Mouse (Mus musculus): ENCODE data around the gene Kalrn.

Gene Kalrn

GRCm38 (mm10) chr16:34035780-34036179, 537.6 kb downstream of the Kalrn start:
- no peak for DNase-seq (ENCODE audit: low spot score)

GRCm38 (mm10) chr16:34034267-34034666, 539.1 kb downstream of the Kalrn start:
- no peak for DNase-seq (ENCODE audit: low spot score)

DNA sequence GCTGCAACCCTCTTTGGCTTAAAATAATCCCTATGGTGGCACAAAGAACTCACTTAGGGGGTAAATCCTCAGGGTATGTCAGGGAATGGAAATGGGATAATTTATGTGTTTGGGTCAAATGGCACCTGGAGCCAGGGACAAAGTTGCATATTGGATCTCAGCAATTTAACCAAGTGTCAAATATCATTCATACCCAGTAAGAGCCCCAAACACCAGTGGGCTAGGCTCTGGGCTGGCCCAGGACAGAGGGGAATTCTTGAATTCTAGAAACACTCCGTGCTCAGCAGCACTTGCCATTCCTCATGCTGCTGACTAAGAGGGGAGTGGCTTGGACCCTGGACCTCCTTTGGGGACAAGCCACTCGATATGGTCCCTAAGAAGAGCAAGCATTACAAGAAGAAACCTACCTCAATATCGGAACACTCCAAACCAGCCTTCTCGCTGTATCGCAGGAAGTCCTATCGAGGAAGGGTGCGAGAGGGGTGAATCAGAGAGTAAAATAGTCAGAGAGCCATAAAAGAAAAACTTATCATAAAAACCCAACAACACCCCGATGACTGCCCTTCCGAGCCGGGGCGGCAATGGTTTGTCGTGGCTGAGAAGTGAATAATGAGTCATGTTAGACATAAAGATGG, 541.2 kb downstream of the Kalrn start:
- DNase-seq (ENCODE audit: low spot score), result no peak

DNA sequence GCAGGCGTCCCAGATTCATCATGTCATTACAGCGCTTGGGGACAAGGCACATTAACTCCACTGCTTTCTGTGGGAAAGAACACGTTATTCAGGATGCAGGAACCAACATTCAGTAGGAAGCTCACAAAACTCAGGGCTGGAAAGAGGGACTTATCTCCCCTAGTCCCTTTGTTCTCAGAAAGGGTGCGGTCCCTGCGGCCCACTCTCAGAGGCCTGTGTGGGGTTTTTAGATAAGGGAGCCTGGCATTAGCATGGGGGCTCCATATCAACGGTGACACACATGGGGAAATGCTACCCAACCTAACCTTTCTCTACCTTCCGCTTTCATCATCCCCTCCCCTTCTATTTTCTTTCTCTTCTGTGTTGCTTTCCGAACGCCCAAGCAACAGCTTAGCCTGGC, 541.8 kb downstream of the Kalrn start:
- no peak for DNase-seq (ENCODE audit: low spot score)

DNA sequence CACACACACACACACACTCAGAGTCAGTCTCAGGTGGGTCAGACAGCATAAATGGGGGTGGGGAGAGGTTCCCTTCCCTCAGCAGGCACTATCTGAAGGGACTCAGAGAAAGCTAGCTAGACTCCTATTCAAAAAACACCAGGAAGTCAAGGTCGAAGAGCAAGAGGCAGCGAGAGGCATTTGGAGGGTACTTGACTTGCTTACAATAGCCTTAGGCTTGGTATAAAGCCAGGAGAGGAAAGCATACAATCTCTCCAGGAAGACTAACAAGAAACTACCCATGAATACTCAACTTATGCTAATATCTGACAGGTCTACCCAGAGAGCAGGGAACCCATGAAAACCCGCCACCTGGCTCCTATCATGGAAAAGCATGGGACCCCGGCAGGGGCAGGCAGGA, 543.0 kb downstream of the Kalrn start:
- peak; percentile 69 for DNase-seq (ENCODE audit: low spot score)

- peak; percentile 75 for DNase-seq (ENCODE audit: low spot score)
These were observed 543.5 kb downstream of the Kalrn start for GRCm38 (mm10) chr16:34029790-34030189.

- no peak for DNase-seq (ENCODE audit: low spot score)
These were observed 556.1 kb downstream of the Kalrn start for GRCm38 (mm10) chr16:34017241-34017640.

GRCm38 (mm10) chr16:34011991-34012845, 561.1 kb downstream of the Kalrn start:
- no peak for DNase-seq (ENCODE audit: low spot score)

DNA sequence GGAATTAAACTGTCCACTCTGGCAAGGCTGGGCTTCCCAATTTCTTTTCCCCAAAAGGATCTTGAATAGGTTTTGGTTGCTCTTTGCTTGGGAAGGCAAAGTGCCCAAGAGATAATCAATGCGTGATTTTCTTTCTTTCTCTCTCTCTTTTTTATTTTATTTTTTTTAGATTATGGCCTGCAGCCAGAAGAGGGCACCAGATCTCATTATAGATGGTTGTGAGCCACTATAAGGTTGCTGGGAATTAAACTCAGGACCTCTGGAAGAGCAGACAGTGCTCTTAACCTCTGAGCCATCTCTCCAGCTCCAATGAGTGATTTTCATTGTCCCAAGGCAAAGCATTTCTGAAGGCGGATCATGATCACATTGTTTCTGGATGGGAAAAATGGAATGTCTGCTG, 563.8 kb downstream of the Kalrn start:
- DNase-seq (ENCODE audit: low spot score), result no peak

DNA sequence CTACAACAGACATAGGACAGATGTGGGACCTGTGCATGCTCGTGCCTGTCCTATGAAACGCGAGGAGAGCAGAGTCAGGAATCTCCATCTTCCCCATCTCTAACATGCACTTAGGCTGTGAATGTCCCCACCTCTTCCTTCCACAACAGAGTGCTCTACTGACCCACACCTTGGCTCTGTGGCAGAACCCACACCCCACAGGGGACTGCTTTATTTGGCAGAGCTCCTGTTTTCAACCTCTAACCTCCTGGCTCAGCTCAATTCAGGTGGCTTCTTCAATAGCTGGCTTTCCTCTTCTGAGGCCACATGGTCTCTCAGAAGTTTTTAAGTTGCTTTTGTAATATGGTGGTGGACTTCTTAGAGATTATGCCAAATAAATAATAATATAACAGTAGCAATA, 567.3 kb downstream of the Kalrn start:
- DNase-seq (ENCODE audit: low spot score), result no peak

- DNase-seq (ENCODE audit: low spot score), result peak; percentile 30
These were observed 569.2 kb downstream of the Kalrn start for GRCm38 (mm10) chr16:34004128-34004578.

DNA sequence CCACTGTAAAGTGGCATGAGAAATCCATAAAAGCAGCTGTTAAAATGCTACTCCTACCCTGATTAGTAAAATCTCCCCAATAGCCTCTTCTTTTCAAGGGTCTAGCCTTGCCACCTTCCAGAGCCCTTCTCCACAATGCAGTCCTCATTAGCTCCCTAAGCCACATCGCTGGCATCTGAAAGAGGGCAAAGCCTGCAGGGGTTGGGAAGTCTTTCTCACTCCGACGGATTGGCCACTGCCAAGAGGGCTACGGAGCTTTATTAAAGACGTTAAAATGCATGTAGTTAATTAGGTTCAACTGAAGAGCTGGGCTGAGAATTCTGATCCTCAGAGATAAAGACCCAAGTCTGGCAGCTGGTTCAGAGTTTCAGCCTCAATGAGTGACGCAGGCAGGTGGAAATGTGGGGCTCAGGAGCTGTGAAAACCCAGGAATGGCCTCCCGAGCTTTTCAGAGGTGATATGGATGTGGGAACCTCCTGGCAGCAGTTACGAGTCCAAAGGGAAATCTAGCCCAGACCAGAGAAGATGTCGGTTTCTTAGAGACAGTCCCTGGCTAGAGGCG, 569.7 kb downstream of the Kalrn start:
- no peak for DNase-seq (ENCODE audit: low spot score)

DNA sequence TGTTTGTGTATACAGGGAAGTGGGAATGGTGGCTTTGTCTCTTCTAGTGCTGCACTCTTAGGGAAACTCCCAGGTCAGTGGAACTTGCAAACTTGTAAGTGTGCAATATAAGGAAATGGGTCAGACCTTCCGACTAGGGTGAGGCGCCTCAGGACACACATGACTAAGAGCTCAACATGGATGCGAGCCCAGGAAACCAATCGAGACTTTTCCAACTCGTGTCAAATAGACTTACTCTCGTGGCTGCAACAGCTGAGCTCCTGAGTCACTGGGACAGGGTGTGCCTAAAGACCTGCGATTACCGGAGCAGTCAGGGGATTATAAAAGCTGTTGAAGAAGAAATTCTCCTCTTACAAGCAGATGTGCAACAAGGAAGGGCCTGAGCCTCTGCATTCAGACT, 572.6 kb downstream of the Kalrn start:
- DNase-seq (ENCODE audit: low spot score), result peak; percentile 48

- peak; percentile 63 for DNase-seq (ENCODE audit: low spot score)
These were observed 573.9 kb downstream of the Kalrn start for GRCm38 (mm10) chr16:33999388-33999787.

GRCm38 (mm10) chr16:33998011-33998410, 575.3 kb downstream of the Kalrn start:
- no peak for DNase-seq (ENCODE audit: low spot score)

- DNase-seq (ENCODE audit: low spot score), result peak; percentile 59
These were observed 577.3 kb downstream of the Kalrn start for GRCm38 (mm10) chr16:33996030-33996429.

DNA sequence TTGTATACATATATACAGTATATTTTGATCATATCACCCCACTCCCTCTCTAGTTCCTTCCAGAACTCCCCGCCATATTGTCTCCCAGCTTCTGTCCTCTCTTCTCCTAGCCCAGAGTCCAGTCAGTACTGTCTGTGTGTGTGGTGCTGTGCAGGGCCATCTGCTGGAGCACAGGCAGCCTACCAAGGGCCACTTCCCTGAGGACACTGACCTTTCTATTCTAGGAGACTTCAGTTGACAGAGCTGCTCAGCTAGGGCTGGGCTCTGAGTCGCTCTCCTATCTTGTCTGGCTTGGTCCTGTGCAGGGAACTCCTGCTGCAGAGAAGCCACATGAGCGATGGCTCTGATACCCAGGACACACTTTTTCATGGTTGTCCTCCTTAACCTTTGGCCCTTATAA, 577.8 kb downstream of the Kalrn start:
- DNase-seq (ENCODE audit: low spot score), result no peak

GRCm38 (mm10) chr16:33994321-33994720, 579.0 kb downstream of the Kalrn start:
- DNase-seq (ENCODE audit: low spot score), result no peak

DNA sequence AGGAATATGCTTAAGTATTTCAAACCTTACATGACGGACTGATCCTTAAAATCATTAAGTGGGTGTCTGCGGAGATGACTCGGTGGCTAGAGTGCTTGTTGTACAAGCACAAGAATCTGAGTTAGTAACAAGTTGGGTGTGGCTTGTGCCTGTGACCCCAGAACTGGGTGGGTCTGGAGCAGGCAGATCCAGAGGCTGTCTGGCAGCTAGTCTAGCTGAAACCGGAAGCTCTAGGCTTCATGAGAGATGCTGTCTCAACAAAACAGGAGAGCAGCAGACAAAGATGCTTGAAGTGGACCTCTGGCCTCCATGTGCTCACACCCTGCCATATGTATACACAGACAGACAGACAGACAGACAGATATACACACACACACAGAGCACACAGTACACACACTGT, 582.6 kb downstream of the Kalrn start:
- no peak for DNase-seq (ENCODE audit: low spot score)

DNA sequence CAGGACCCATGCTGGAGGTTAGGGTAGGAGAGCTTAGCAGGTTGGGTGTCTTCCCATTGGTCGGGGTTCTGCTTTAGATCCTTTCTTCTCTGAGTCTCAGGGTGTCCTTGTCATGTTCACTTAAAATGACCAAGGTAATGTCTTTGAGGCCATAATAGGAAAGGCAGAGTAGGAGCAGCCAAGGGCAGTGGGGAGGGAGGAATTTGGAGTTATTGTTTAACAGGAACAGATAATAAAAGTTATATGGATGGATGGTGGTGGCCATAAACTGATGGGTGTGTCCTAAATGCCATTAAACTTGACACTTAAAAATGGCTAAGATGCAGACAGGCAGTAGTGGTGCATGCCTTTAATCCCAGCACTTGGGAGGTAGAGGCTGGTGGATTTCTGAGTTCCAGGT, 584.2 kb downstream of the Kalrn start:
- DNase-seq (ENCODE audit: low spot score), result no peak

DNA sequence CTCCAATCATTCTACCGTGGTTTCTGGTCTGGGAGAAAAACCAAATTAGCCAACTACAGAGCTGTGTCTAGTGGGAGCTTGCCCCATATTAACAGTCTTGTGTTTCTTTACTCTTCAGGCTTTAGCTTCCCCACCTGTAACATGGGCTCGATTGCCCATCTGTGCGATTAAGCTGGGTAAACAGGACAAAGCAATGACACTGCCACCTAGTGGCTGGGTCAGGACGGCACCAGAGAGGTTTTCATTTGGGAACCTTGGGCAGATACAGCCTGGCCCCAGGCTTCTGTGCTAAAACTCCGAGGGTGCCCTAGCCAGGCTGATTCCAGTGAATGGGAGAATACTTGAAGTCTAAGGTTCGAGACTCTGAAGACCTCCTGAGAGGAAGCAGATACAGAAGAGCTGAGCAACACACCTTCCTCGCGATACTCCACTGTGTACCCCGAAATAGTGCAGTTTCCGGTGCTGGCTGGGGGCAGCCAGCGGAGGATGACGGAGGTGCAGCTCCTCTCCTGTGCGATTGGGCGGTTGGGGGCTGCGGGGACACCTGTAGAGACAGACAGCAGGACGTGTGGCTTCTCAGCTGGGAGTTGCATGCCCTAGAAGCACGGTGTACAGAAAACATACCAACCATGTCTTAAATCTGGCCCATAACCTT, 584.8 kb downstream of the Kalrn start:
- peak; percentile 48 for DNase-seq (ENCODE audit: low spot score)

DNA sequence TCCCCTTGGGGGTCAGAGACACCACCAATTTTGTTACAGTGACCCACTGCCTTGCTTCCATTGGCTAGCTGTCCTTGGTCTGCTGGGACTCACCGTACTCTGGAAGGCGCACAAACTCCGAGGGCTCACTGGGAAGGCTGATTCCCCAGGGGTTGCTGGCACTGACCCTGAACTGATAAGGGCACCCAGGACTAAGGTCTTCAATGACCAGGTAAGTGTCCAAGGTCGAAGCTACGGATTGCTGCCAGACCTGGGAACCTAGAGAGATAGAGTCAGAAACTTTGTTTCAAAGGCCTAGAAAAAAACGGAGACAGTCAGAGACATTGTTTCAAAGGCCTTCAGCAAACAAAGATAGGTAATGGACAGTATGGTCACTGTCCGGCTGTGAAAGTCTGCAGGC, 586.3 kb downstream of the Kalrn start:
- DNase-seq (ENCODE audit: low spot score), result no peak

- DNase-seq (ENCODE audit: low spot score), result no peak
These were observed 588.0 kb downstream of the Kalrn start for GRCm38 (mm10) chr16:33985372-33985771.
